Mouse (Mus musculus) forelimb bud, embryonic 11.5 days (tissue): ENCODE measurements around the gene Zfp526.

Source experiments
- DNase-seq: peaks from one replicate; pipeline ENCODE4 v3.0.0-alpha.2; 2012; ENCODE audit warnings: low read depth, low spot score

Zfp526 gene

DNA sequence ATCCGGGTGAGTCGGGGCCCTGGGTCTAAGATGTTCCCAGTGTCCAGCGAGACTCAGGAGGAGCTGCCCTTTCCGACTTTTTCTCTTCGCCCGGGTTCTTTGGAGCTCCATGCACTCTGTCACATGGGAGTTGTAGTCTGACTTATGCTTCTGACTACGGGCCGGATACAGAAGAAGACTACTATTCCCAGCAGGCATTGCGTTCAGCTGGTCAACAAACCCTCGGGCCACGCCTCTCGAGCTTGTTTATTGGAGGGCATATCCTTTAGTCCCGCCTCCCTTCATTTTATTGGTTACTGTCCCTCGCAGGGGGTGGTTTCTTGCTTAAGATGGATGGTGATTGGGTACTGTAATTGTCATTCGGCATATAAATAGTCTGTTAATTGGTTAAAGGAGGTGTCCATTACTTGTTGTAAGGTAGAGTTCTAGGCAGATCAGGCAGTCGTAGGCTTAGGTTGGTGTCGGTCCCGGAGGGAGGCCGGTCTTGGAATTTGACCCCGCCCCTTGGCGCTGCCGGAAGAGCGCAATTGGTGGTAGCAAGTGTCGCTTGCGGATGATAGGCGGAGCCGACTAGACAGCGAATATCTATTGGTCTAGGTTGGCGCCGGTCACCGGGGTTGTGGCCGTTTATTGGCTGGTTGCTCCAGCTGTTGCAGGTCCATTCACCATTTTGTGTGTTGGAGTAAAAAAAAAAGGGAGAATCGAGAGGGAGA lies 46.7 kb downstream of the Zfp526 start:
- DNase-seq: peak; percentile 100

DNA sequence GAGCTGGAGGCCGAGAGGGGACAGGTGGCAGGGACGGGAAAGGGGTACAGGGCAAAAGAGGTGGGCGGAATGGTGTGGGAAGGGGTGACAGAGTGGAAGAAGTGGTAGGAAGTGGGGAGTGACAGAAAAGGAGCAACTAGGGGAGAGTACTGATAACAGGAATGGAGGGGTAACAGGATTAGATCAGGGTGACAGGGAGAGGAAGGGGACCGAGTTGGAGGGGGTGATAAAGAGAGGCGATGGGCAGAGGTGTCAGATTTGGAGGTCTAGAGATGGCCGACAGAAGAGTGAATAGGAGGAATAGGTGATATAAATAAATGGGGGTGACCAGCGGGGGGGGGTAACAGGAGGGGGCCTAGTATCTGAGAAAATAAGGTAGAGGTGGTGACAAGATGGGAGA lies 47.4 kb downstream of the Zfp526 start:
- DNase-seq: no peak

DNA sequence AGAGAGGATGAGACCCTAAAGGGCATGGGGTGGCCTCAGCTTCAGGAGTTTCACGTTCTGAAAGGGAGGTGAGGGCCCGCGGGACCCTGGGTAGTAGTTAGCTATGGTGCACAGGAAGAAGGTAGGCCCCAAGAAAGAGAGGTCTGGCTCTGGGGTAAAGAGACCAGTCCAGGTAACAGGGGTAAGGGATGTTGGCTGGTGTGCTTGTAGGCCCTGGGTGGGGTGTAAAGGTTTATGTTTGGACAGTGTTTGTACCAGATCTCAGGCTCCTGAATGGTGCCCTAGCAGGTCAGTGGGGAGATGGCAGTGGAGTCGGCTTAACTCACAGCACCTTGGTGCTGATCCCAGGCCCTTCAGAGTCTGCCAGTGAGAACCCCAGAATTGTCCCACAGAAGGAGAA lies 47.8 kb downstream of the Zfp526 start:
- no peak for DNase-seq

DNA sequence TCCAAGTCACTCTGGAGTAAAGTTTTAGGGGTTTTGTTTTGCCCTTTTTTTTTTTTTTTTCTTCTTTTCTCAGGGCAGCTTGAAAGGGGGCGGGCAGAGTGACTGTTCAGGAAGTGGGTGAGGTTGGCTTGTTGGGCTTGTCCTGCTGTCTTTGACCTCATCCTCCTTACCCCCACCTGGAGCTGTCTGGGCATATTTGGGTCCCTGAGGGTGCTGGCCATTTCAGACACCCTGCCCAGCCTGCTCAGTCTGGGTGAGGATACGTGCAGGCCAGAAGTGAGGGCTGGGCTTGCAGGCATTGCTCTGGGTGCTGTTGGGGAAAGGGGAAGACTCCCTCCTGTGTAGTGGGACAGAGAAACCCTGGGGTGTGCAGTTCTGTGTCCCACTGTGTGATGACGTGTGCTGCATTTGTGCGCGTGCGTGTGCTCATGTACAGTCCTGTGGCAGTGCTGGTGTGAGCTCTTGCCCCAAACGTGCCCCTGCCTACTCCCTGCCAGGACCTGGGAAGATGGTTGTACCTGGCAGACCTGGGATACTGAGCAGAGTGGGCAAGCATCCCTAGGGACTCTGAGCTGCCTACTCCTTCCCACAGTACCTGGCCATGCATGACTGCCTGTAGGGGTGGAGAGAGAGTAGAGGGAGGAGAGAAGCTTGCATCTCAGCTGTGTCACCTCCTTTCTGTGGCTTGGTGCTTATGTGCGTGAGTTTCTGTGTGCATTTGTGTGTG lies 48.5 kb downstream of the Zfp526 start:
- DNase-seq: no peak

DNA sequence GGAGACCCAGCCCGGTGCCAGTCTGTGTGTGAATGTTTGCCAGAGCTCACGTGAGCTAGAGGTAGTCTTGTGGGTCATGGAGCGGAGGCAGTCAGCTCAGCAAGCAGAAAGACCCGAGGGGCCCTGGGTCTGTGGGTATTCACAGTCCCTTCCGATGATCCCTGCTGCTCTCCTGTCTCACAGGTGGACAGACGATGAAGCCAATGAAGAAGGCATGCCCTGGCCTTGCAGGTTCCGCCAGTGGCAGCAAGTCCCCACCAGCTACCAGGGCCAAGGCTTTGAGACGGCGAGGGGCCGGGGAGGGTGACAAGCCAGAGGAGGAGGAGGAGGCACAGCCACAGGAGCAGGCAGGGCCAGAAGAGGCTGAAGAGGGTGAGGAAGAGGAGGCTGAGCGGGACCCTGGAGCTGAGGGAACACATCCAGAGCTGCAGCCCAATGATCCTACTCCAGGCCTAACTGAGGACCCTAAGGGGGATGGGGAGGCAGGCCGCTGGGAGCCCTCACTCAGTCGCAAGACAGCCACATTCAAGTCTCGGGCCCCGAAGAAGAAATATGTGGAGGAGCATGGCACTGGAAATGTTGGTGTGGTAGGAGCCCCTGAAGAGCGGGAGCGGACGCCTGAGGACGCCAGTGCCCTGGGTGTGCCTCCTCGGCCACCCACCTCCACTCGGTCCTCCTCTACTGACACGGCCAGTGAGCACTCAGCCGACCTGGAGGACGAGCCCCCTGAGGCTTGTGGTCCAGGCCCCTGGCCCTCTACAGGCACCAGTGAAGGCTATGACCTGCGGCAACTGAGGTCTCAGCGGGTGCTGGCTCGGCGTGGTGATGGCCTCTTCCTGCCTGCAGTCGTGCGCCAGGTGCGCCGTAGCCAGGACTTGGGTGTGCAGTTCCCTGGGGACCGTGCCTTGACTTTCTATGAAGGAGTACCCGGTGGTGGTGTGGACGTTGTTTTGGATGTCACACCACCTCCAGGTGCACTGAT lies 49.7 kb downstream of the Zfp526 start:
- DNase-seq: no peak

DNA sequence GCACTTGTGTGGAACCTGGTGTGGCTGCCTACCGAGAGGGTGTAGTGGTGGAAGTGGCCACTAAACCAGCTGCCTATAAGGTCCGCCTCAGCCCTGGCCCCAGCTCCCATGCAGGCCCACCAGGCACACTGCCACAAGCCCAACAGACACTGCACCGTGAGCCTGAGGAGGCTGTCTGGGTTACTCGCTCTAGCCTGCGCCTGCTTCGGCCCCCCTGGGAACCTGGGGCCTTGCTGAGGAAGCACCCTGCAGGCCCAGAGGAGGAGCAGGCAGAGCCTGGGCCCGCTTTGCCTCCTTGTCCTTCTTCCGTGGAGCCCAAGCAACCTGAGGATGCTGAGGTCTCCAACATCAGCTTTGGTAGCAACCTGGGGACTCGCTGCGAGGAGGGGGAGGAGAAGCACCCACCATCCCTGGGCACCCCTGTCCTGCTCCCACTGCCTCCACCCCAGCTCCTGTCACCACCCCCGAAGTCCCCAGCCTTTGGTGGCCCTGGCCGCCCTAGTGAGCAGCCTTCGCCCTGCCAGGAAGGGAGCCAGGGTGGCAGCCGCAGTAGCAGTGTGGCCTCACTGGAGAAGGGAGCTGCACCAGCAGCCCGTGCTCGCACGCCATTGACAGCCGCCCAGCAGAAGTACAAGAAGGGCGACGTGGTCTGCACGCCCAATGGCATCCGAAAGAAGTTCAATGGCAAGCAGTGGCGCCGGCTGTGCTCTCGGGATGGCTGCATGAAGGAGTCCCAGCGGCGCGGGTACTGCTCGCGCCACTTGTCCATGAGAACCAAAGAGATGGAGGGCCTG lies 50.6 kb downstream of the Zfp526 start:
- no peak for DNase-seq

DNA sequence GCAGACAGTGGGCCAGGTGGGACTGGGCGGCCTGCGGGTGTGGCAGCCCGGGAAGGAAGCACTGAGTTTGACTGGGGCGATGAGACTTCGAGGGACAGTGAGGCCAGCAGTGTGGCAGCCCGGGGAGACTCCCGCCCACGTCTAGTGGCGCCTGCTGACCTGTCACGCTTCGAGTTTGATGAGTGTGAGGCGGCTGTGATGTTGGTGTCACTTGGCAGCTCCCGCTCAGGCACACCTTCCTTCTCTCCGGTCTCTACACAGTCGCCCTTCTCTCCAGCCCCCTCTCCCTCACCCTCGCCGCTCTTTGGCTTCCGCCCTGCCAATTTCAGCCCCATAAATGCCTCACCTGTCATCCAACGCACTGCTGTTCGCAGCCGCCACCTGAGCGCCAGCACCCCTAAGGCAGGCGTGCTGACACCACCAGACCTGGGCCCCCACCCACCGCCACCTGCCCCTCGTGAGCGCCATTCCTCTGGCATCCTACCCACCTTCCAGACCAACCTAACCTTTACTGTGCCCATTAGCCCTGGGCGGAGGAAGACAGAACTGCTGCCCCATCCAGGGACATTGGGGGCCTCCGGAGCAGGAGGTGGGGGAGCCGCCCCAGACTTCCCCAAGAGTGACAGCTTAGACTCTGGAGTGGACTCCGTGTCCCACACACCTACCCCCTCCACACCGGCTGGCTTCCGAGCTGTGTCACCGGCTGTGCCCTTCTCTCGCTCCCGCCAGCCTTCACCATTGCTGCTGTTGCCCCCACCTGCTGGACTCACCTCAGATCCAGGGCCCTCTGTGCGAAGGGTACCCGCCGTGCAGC lies 51.4 kb downstream of the Zfp526 start:
- DNase-seq: no peak

DNA sequence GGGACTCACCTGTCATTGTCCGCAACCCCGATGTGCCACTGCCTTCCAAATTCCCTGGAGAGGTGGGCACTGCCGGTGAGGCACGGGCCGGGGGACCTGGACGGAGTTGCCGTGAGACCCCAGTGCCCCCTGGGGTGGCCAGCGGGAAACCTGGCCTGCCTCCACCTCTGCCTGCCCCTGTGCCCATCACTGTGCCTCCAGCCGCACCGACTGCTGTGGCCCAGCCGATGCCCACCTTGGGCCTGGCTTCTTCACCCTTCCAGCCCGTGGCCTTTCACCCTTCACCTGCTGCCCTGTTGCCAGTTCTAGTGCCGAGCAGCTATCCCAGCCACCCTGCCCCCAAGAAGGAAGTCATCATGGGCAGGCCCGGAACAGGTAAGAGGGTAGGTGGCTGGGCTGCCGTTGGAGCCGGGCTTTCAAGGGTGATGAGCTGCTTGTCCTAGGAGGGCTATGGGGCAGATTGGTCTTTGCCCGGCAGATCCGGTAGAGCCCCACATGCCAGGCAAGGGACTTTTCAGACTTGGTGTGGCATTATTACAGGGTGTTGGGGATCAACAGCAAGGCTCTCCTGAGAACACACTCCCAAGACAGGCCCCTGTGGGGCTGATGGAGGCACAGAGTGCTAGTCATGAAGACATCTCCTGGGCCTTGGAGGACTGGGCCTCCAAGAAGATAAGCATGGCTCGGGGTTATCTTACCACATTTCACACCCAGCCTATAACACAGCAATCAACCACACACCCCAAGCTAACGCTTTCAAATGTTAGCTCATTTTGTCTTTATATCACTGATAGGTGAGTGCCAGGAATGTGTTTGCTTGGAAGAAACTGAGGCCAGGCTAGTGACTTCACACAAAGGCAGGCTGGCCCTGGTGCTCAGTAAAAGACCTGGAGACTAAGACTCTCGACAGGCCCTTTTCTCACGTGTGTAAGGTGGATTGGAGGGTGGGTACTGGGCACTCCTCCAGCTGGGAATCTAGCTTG lies 52.3 kb downstream of the Zfp526 start:
- DNase-seq: no peak

DNA sequence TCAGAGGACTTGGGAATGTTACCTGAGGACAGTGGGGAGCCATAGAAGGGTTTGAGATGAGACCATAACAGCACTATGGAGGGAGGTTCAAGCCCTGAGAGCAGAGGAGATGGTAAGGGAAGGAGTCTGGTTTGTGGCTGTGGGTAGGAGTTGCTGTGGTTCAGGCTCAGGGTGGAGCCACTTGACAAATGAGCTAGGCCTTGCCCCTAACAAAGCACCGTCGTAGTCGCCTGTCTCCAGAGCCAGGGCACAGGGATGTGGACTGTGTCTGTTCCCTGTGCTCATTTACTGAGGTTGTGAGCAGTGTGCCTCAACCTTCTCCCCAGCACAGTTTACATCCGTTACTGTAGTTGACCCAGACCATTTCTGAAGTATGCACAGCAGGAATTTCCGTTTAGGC lies 53.3 kb downstream of the Zfp526 start:
- no peak for DNase-seq

DNA sequence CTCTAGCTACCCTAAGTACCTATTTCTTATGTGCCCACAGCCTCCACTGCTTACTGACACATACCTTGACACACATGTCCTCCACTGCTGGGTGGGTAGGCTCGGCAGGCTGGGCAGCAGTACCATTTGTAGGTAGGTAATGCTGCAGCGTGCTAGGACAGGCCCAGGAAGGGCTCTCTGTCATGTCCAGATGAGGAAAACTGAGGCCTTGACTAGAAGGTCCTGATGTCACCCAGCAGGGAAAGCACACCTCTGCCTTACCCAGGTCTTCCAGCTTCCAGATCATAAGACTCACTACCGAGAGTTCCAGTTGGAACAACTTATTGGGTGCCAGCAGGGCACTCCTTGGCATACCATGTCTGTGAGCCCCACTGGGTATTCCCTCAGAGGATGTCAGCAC lies 53.8 kb downstream of the Zfp526 start:
- DNase-seq: no peak

DNA sequence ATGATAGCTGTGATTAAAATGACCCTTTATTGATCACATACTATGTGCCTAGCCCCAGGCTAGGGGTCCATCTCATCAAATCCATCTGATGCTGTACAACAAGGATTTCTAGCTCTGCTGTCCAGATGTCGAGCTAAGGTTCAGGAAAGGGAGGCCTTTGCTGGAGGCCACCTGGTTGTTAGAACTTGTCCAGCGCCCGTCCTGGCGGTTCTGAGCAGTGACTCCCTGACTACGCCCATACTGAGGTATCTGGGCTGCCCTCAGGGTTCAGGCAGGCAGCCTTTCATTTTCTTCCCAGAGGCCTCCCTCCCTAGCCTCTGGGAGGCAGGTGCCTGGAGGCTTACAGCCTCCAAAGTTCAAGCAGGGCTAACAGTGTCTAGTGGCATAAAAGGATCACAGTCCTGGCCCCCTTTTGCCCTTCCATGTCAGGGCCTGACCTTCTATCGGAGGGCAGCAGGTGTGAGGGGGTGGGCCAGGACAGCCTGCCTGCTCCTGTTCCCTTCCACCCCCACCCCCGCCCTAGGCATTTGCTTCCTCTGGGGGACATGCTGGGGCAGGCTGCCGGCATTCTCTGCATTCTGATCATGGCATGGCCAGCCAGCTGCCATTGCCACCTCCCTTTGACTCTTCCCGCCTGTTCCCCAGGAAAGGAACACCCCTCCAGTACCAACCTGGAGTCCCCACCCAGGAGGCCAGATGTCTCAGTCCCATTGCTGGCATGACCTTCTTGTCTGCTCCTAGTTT lies 54.5 kb downstream of the Zfp526 start:
- DNase-seq: no peak
